Mouse (Mus musculus): Measurements from ENCODE around the gene Rps10. TPM values are rescaled to one million over a fixed set of nuclear protein-coding genes. Genes with fewer than 3 reads are reported as not detected.
A peak's percentile ranks its signal among the peaks of the same experiment; 100 is the strongest.
"Not testable (repeated sequence)": the region's sequence is repeated elsewhere in the genome, so short reads cannot be mapped to it uniquely, and the experiment has no call there.

Gene Rps10
- polyA plus RNA-seq, 1 experiment = not detected

GRCm38 (mm10) chr17:27650586-27650985 is 14.1 kb upstream of the Rps10 start:
- Histone ChIP-seq H3K4me1 (ENCODE audit: control insufficient read depth, insufficient read depth, low read length) (peaks cover 12% of the 10 kb centered on the region), H3K27ac (ENCODE audit: insufficient read depth, low read depth, low read length) (no peak overlapping the region), H3K4me3 (ENCODE audit: insufficient read depth, low read depth, low read length) (no peak overlapping the region)
- TF ChIP-seq POLR2A (IDR thresholded peaks at IDR 0.05; ENCODE audit: insufficient read depth, low read depth, low read length) = no peak
- no peak for TF ChIP-seq CTCF (IDR thresholded peaks at IDR 0.05; ENCODE audit: insufficient read depth, low read depth, low read length)
- WGBS = 86% methylated on average over 13 of the region's 13 CpGs

GRCm38 (mm10) chr17:27650160-27650559 is 13.7 kb upstream of the Rps10 start:
- TF ChIP-seq CTCF (IDR thresholded peaks at IDR 0.05; ENCODE audit: insufficient read depth, low read depth, low read length) = peak; percentile 70
- TF ChIP-seq POLR2A (IDR thresholded peaks at IDR 0.05; ENCODE audit: insufficient read depth, low read depth, low read length) = no peak
- peaks cover 10% of the 10 kb centered on the region for H3K4me1 ChIP-seq (ENCODE audit: control insufficient read depth, insufficient read depth, low read length)
- WGBS = 15% methylated on average over 12 of the region's 12 CpGs
- no peak overlapping the region for H3K4me3 ChIP-seq (ENCODE audit: insufficient read depth, low read depth, low read length)
- H3K27ac ChIP-seq (ENCODE audit: insufficient read depth, low read depth, low read length) = no peak overlapping the region

- no peak for TF ChIP-seq CTCF (IDR thresholded peaks at IDR 0.05; ENCODE audit: insufficient read depth, low read depth, low read length)
- TF ChIP-seq POLR2A (IDR thresholded peaks at IDR 0.05; ENCODE audit: insufficient read depth, low read depth, low read length) = no peak
- 56% methylated on average over 7 of the region's 7 CpGs for WGBS
- no peak overlapping the region for H3K4me3 ChIP-seq (ENCODE audit: insufficient read depth, low read depth, low read length)
- H3K27ac ChIP-seq (ENCODE audit: insufficient read depth, low read depth, low read length) = no peak overlapping the region
- peaks cover 15% of the 10 kb centered on the region for H3K4me1 ChIP-seq (ENCODE audit: control insufficient read depth, insufficient read depth, low read length)
These were observed 9.3 kb upstream of the Rps10 start for GRCm38 (mm10) chr17:27645807-27646206.

GRCm38 (mm10) chr17:27644572-27644971 is 8.1 kb upstream of the Rps10 start:
- peaks cover 16% of the 10 kb centered on the region for H3K4me1 ChIP-seq (ENCODE audit: control insufficient read depth, insufficient read depth, low read length)
- TF ChIP-seq CTCF (IDR thresholded peaks at IDR 0.05; ENCODE audit: insufficient read depth, low read depth, low read length) = no peak
- TF ChIP-seq POLR2A (IDR thresholded peaks at IDR 0.05; ENCODE audit: insufficient read depth, low read depth, low read length) = no peak
- no peak overlapping the region for H3K4me3 ChIP-seq (ENCODE audit: insufficient read depth, low read depth, low read length)
- H3K27ac ChIP-seq (ENCODE audit: insufficient read depth, low read depth, low read length) = no peak overlapping the region
- WGBS = 46% methylated on average over 2 of the region's 2 CpGs

- H3K4me1 ChIP-seq (ENCODE audit: control insufficient read depth, insufficient read depth, low read length) = peaks cover 24% of the 10 kb centered on the region
- no peak for TF ChIP-seq POLR2A (IDR thresholded peaks at IDR 0.05; ENCODE audit: insufficient read depth, low read depth, low read length)
- H3K27ac ChIP-seq (ENCODE audit: insufficient read depth, low read depth, low read length) = no peak overlapping the region
- H3K4me3 ChIP-seq (ENCODE audit: insufficient read depth, low read depth, low read length) = no peak overlapping the region
- WGBS = 90% methylated on average over 9 of the region's 9 CpGs
These were observed 7.3 kb upstream of the Rps10 start for GRCm38 (mm10) chr17:27643756-27644155.

GRCm38 (mm10) chr17:27643101-27643500 is 6.6 kb upstream of the Rps10 start:
- Histone ChIP-seq H3K4me3 (ENCODE audit: insufficient read depth, low read depth, low read length) (no peak overlapping the region), H3K4me1 (ENCODE audit: control insufficient read depth, insufficient read depth, low read length) (peaks cover 25% of the 10 kb centered on the region)
- WGBS = 39% methylated on average over 6 of the region's 6 CpGs

GRCm38 (mm10) chr17:27642491-27643062 is 6.1 kb upstream of the Rps10 start:
- TF ChIP-seq POLR2A (IDR thresholded peaks at IDR 0.05; ENCODE audit: insufficient read depth, low read depth, low read length) (no peak), CTCF (IDR thresholded peaks at IDR 0.05; ENCODE audit: insufficient read depth, low read depth, low read length) (no peak)
- WGBS = 9% methylated on average over 12 of the region's 12 CpGs
- peak overlapping the region; percentile 48 for H3K27ac ChIP-seq (ENCODE audit: insufficient read depth, low read depth, low read length)
- peaks cover 25% of the 10 kb centered on the region for H3K4me1 ChIP-seq (ENCODE audit: control insufficient read depth, insufficient read depth, low read length)
- no peak overlapping the region for H3K4me3 ChIP-seq (ENCODE audit: insufficient read depth, low read depth, low read length)

More at GRCm38 (mm10) chr17:27643101-27643500, 6.6 kb upstream of the Rps10 start:
- TF ChIP-seq CTCF (IDR thresholded peaks at IDR 0.05; ENCODE audit: insufficient read depth, low read depth, low read length) (no peak), POLR2A (IDR thresholded peaks at IDR 0.05; ENCODE audit: insufficient read depth, low read depth, low read length) (no peak)
- peak overlapping the region; percentile 48 for H3K27ac ChIP-seq (ENCODE audit: insufficient read depth, low read depth, low read length)

- WGBS = 87% methylated on average over 6 of the region's 6 CpGs
- not testable (repeated sequence) for H3K4me3 ChIP-seq (ENCODE audit: insufficient read depth, low read depth, low read length); H3K27ac ChIP-seq (ENCODE audit: insufficient read depth, low read depth, low read length)
- H3K4me1 ChIP-seq (ENCODE audit: control insufficient read depth, insufficient read depth, low read length) = peaks cover 38% of the 10 kb centered on the region
These were observed 3.4 kb upstream of the Rps10 start for GRCm38 (mm10) chr17:27639851-27640250.

GRCm38 (mm10) chr17:27638921-27639332 is 2.5 kb upstream of the Rps10 start:
- Histone ChIP-seq H3K27ac (ENCODE audit: insufficient read depth, low read depth, low read length) (0 out of 2 replicates have a peak overlapping the region, but pooled peaks have one; percentile 38), H3K4me1 (ENCODE audit: control insufficient read depth, insufficient read depth, low read length) (peaks cover 40% of the 10 kb centered on the region), H3K4me3 (ENCODE audit: insufficient read depth, low read depth, low read length) (no peak overlapping the region)
- TF ChIP-seq CTCF (IDR thresholded peaks at IDR 0.05; ENCODE audit: insufficient read depth, low read depth, low read length) (peak; percentile 70; the same call in 1 of the 2 replicates), POLR2A (IDR thresholded peaks at IDR 0.05; ENCODE audit: insufficient read depth, low read depth, low read length) (no peak)
- 51% methylated on average over 20 of the region's 20 CpGs for WGBS

- no peak overlapping the region for H3K4me3 ChIP-seq (ENCODE audit: insufficient read depth, low read depth, low read length)
These were observed 864 bp upstream of the Rps10 start for GRCm38 (mm10) chr17:27637333-27637732.

GRCm38 (mm10) chr17:27635575-27635903 is 930 bp downstream of the Rps10 start:
- 23% methylated on average over 9 of the region's 9 CpGs for WGBS
- Histone ChIP-seq H3K4me1 (ENCODE audit: control insufficient read depth, insufficient read depth, low read length) (peaks cover 32% of the 10 kb centered on the region), H3K4me3 (ENCODE audit: insufficient read depth, low read depth, low read length) (peak overlapping the region; percentile 64), H3K27ac (ENCODE audit: insufficient read depth, low read depth, low read length) (peak overlapping the region; percentile 56; the same call in 1 of the 2 replicates)

More at GRCm38 (mm10) chr17:27637333-27637732, 864 bp upstream of the Rps10 start:
- Histone ChIP-seq H3K27ac (ENCODE audit: insufficient read depth, low read depth, low read length) (no peak overlapping the region), H3K4me1 (ENCODE audit: control insufficient read depth, insufficient read depth, low read length) (peaks cover 34% of the 10 kb centered on the region)
- 57% methylated on average over 9 of the region's 9 CpGs for WGBS
- TF ChIP-seq CTCF (IDR thresholded peaks at IDR 0.05; ENCODE audit: insufficient read depth, low read depth, low read length) = no peak
- TF ChIP-seq POLR2A (IDR thresholded peaks at IDR 0.05; ENCODE audit: insufficient read depth, low read depth, low read length) = no peak

Data from olfactory bulb, adult 2 months (tissue).